Mouse (Mus musculus): ENCODE results near the gene Obox5. TPM values are rescaled to one million over a fixed set of nuclear protein-coding genes. Genes with fewer than 3 reads are reported as not detected.
"Not testable (repeated sequence)": the region's sequence is repeated elsewhere in the genome, so short reads cannot be mapped to it uniquely, and the experiment has no call there.

Obox5 gene
- not detected in 2 replicates for polyA plus RNA-seq (2012; ENCODE audit: insufficient read depth, insufficient read length, low replicate concordance, missing spikeins)

DNA sequence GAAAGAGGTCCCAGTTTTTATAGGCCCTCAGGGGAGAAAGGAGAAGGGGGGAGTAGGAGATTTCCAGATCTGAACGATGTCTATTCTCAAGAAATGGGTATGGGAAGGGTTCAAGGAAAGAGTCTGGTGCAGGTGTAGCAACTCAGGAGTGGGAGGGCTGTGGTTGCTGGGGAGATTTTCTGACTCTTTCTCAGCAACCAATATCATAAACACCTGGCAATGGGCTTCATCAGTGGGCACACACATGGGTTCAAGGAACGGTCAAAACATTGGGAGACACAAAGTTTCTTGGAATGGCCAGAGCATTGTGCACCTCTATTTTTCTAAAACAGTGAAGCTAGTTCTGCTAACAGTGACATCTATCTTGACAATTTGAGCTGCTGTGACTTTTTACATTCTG lies at the start of gene Obox5:
Gene Obox5, plus strand, starts transcription at position 301 of the 400 bp plus-strand sequence.
- not testable (repeated sequence) for H3K27ac ChIP-seq (ENCODE audit: insufficient read depth, low read depth, low read length); H3K4me3 ChIP-seq (ENCODE audit: insufficient read depth, low read depth, low read length); H3K4me1 ChIP-seq (ENCODE audit: control insufficient read depth, insufficient read depth, low read length)
- WGBS, result 81% methylated on average over 2 of the region's 2 CpGs

DNA sequence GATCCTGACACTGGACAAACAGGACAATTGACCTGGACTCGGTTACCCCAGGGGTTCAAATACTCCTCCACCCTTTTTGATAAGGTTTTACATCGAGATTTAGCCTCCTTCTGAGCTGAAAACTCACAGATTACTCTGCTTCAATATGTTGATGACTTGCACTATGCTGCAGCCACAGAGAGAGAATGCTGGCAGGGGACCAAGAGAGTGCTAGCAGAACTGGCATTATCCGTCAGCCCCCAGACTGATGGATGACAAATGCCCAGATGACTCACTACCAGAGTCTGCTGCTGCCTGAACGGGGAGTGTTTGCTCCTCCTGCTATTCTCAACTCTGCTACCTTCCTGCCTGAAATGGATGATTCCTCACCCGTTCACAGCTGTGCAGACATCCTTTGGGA lies 635 bp upstream of the Obox5 start:
- H3K4me3 ChIP-seq (ENCODE audit: insufficient read depth, low read depth, low read length); H3K27ac ChIP-seq (ENCODE audit: insufficient read depth, low read depth, low read length); H3K4me1 ChIP-seq (ENCODE audit: control insufficient read depth, insufficient read depth, low read length): not testable (repeated sequence)
- WGBS, result 66% methylated on average over 5 of the region's 5 CpGs

Other genes starting within 250 kb of the Obox5 start
- gene Obox3, start 110.2 kb upstream of the Obox5 start, polyA plus RNA-seq (2012; ENCODE audit: insufficient read depth, insufficient read length, low replicate concordance, missing spikeins), result not detected in 2 replicates
- gene Obox6, start 89.5 kb downstream of the Obox5 start, polyA plus RNA-seq (2012; ENCODE audit: insufficient read depth, insufficient read length, low replicate concordance, missing spikeins), result not detected in 2 replicates
- gene Crx, start 129.8 kb downstream of the Obox5 start, polyA plus RNA-seq (2012; ENCODE audit: insufficient read depth, insufficient read length, low replicate concordance, missing spikeins), result not detected in 2 replicates
- gene Crxos, start 132.5 kb downstream of the Obox5 start, polyA plus RNA-seq (2012; ENCODE audit: insufficient read depth, insufficient read length, low replicate concordance, missing spikeins), result not detected in 2 replicates
- gene Selenow, start 172.3 kb downstream of the Obox5 start, polyA plus RNA-seq (2012; ENCODE audit: insufficient read depth, insufficient read length, low replicate concordance, missing spikeins), result 430 TPM in 1 of 2 replicates, not detected in the other
- gene Nop53, start 195.9 kb downstream of the Obox5 start, polyA plus RNA-seq (2012; ENCODE audit: insufficient read depth, insufficient read length, low replicate concordance, missing spikeins), result not detected in 2 replicates
- not detected in 2 replicates for gene Ehd2, start 217.4 kb downstream of the Obox5 start, polyA plus RNA-seq (2012; ENCODE audit: insufficient read depth, insufficient read length, low replicate concordance, missing spikeins)

Measured in olfactory bulb, adult 2 months (tissue).